Mouse (Mus musculus) heart, postnatal 36 days (tissue): ENCODE results near the gene Zdhhc5. TPM values are rescaled to one million over a fixed set of nuclear protein-coding genes. Genes with fewer than 3 reads are reported as not detected.
"Not testable (repeated sequence)": the region's sequence is repeated elsewhere in the genome, so short reads cannot be mapped to it uniquely, and the experiment has no call there.

Experiments used
- DNase-seq, 2 experiments: peaks; one replicate each; pipeline ENCODE4 v3.0.0; 2021 to 2022
- intact Hi-C: fragments of 180-260 bp; cut with DNase I; formaldehyde crosslinking; loops from one replicate; pipeline ENCODE4 v1.15.1; 2025
- total RNA-seq, 2 experiments: library from RNA; stranded (reverse); gene quantifications; 2 replicates each; pipeline ENCODE4 v1.2.3; 2021

The Zdhhc5 gene
- total RNA-seq, 2 experiments from 2014 or later = 62.4 to 63.4 TPM

GRCm38 (mm10) chr2:84711898-84712297, 3.1 kb downstream of the Zdhhc5 start:
- intact Hi-C loops = loop anchor here (10.0 kb wide), 2 partner anchors 333 to 1067 kb away; partner anchors contain the start of genes Tnks1bp1 and Zc3h15
- no peak for DNase-seq

DNA sequence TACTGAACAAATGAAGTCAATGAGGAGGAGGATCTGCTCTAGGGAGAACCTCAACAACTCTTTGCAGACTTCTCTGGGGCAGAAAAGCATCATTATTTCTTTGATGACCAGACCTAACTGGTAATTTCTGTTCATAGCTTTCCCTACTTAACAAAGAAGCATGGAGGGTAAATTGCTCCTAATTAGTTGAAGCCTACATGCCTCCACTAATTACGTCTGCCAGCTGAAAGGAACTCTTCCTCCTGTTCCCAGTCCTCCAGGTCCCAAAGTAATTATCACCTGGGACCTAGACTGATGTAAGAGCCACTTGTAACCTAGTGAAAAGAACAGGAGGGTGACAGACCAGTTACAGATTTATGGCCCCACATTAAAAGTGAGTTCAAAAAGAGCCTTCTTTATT, 7.5 kb downstream of the Zdhhc5 start:
- DNase-seq = no peak
- intact Hi-C loops = no loop called here

DNA sequence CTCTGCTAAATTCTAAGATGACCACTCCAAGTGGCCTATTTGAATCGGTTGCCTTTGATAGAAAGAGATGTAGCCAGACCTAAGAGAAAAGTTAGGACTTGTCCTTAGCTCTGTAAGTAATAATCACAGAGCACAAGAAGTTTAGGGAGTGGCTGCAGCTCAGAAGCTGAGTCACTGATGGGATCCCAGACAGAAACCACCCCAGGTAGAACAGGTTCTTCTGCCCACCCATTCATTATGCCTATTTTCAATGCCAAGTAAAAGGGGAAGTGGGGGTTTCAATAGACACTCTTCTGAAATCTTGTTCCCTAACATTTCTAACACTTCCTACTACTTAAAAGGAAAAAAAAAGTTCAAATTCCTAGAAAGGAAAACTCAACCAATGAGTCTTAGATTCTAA, 9.7 kb downstream of the Zdhhc5 start:
- DNase-seq = no peak
- intact Hi-C loops = no loop called here

- no peak for DNase-seq
- intact Hi-C loops = no loop called here
Observed at GRCm38 (mm10) chr2:84704329-84704728, 10.7 kb downstream of the Zdhhc5 start.

- intact Hi-C loops = no loop called here
- no peak for DNase-seq
Observed at GRCm38 (mm10) chr2:84703497-84703896, 11.5 kb downstream of the Zdhhc5 start.

DNA sequence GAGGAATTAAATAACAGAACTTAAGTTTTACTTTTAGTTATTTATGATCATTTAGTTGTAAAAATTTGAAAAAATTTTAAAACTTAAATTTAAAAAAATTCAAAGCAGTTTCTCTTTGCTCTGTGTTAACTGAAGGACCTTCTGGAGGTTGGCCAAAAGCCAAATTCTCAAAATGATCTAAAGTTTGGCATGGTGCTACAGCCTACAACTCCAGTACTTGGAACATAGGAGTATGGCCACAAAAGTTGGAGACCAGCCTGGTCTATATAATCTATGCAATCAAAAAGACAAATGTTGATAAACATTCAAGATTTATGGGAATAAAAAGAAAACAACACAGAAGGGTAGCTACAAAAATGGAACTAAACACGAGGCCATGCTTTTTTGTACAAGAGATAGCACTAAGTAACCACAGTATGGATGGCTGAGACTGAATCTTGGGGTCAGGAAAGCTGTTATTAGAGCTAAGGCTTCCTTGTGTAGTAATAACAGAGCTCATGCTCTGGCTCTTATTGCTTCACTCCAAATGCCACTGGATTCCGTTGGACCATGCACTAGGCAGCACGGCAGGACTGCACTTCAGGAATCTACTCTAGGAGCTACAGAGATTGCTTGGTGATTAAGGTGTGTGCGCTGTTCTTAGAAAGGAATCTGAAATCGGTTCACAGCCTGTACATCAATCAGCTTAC, 19.8 kb downstream of the Zdhhc5 start:
- intact Hi-C loops = no loop called here
- no peak for DNase-seq

DNA sequence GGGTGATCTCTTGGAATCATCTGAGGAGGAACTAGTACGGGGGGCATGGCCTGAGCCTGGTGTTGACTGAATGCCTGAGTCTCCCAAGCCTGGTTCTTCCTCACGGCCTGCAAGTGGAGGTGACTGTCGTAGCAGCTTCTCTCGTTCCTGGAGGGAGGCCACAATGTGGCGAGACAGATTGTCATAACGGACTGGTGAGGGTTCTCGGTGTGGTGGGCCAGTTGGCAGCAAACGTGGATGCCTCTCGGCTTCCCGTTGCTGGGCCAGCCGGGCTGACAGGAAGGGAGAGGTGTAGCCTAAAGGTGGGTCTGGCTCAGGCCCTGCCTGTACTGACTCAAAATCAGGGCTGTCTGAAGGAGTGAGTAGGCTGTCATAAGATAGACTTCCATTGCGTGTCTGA, 24.9 kb downstream of the Zdhhc5 start:
- intact Hi-C loops = no loop called here

GRCm38 (mm10) chr2:84688080-84688844, 26.7 kb downstream of the Zdhhc5 start:
- intact Hi-C loops = no loop called here
- no peak for DNase-seq

More for the DNA sequence above, 24.9 kb downstream of the Zdhhc5 start:
- DNase-seq = no peak

DNA sequence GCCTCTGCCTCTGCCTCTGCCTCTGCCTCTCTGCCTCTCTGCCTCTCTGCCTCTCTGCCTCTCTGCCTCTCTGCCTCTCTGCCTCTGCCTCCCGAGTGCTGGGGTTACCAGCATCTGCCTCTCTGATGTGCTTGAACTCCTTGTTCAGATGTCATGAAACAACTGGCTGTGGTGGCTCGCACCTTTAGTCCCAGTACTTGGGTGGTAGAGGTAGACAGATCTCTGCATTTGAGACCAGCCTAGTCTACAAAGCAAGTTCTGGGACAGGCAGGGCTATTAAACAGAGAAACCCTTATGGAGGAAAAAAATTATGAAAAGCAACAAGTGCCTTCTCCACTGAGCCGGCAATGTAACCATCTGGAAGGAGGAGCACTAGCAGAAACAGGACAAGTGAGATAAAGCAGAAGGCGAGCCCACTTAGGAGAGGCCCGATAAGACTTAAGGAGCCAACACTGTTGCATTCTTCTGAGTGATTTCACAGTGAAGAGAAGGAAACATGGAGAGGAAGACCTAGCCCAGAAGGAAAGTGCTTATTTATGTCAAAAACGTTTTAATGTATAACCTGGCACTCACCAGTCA, 32.3 kb downstream of the Zdhhc5 start:
- intact Hi-C loops = no loop called here
- DNase-seq = no peak

DNA sequence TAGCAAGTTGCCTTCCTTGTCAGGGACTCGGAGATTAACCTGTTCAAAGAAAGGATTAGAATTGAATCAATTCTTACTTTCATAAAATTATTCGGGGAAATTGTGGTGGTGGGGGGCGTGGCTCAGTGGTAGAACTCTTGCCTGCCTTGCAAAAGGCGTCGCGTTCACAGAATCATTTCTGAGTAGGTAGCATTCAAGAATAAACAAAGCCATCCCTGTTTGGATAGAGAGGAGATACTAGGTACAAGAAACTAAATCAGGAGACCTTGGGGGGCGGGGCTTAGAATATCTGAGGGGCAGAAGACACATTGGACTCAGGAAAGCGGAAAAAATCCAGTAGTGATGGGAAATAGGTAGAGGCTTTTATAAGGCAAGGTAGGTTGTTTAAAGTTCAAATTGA, 36.0 kb downstream of the Zdhhc5 start, which contains the start of gene Tmx2:
Tmx2 (minus strand) TSS at position 125 of the 400 bp plus-strand sequence.
- intact Hi-C loops = loop anchor here (2.0 to 5.0 kb wide), 2 partner anchors 36 to 118 kb away; partner anchors contain the start of genes Ube2l6 and Zdhhc5
- no peak for DNase-seq

DNA sequence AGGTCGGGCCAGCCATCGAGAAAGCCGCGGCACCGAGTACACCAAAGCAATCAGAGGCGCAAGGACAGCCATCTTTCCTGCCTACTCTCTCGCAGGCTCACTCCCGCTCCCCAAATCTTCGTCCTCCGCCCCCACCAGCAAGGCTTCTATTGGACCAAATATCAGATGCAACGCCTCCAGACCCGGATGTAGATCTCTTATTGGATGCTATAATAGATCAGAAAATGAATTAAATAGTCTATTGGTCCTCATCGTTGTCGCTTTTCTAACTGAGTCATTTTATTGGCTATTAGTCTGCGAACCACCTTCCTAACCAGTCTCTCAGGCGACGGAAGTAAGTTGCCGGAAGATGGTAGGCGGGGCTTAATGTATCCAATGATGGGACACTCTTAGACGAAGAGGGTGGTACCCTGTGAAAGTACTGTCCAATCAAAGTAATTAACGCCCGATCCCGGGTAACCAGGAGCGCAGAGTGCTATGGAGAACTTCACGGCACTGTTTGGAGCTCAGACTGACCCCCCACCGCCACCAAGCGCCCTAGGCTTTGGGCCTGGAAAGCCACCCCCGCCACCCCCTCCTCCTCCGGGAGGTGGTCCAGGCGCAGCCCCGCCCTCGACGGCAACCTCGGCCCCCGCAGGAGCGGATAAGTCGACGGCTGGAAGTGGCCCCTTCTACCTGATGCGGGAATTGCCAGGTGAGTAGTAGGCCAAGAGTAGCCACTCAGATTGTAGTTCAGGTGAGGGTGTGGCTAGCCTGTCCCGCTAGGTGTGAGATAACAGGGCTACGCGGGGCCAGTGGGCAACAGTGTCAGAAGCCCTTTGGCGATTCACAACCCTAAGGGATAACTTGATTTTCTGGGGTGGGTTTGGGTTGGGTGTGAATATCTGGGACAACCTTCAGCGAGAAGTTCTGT, 36.8 kb downstream of the Zdhhc5 start, which contains the start of the genes Gm28635 and Med19:
Gm28635 (minus strand) TSS at position 74 of the 913 bp plus-strand sequence.
Med19 (plus strand) TSS at position 435 of the 913 bp plus-strand sequence.
- intact Hi-C loops = loop anchor here (2.0 to 5.0 kb wide), 2 partner anchors 37 to 119 kb away; partner anchors contain the start of genes Ube2l6 and Zdhhc5
- DNase-seq = peak; percentile 86 to 87

DNA sequence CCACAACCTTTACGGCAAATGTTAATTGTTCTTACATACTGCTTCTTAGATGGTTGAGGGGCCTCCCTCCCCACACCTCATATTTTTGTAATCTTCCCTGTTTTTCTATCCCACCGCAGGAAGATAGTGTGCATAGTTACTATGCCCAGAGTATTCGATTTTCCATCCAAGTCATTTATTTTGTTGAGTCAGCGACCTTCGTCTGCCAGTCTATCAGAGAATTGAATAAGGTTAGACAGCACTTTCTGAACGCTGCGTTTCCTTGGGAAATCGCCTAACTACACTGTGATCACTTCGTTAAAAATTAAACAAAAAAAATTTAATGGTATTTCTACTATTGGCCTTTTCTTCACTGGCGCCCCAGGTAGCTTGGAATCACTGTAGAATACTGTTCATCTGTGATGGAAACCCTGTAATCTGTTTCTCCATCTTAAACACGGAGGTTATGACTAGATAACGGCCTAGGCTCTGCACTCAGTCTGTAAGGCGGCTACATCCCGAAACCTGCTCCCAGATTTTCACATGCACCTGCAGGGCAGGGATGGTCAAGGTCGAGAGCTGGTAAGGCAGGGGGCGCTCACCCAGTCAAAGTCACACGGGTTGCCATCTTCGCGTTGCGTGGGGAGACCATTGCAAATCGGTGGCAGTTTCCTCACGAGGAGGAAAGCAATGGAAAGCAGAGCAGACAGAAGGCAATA, 37.6 kb downstream of the Zdhhc5 start:
- no peak for DNase-seq
- intact Hi-C loops = loop anchor here (5.0 kb wide), 1 partner anchor 120 kb away; the partner anchor contains the start of gene Ube2l6

GRCm38 (mm10) chr2:84671535-84671934, 43.4 kb downstream of the Zdhhc5 start:
- intact Hi-C loops, DNase-seq: not testable (repeated sequence)

- peak; percentile 73 to 75 for DNase-seq
- intact Hi-C loops = no loop called here
Observed at GRCm38 (mm10) chr2:84670569-84670933, 44.4 kb downstream of the Zdhhc5 start, which contains the start of gene Selenoh. Gene Selenoh, minus strand, starts transcription at chr2:84670770.

GRCm38 (mm10) chr2:84669828-84670568, 45.0 kb downstream of the Zdhhc5 start:
- intact Hi-C loops = loop anchor here (10.0 kb wide), 1 partner anchor 185 kb away; no protein-coding TSS in a partner anchor
- peak in 1 of 2 experiments; percentile 15 for DNase-seq

DNA sequence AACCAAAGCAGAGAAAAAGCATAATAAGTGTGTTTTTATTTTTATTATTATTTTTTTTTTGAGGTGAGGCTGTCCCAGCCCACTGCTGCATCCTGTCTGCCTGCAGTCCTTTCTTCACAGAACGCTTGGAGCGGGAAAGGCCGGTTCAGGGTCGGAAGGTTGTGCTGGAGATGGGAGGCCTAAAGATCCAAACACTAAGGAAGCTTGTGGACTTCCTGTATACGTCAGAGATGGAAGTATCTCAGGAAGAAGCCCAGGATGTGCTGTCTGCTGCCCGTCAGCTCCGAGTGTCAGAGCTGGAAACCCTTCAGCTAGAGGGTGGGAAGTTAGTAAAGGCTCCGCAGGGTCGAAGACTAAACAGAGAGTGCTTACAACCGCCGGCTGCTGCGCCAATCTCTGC, 48.9 kb downstream of the Zdhhc5 start:
- intact Hi-C loops = loop anchor here (10.0 kb wide), 1 partner anchor 181 kb away; no protein-coding TSS in a partner anchor

DNA sequence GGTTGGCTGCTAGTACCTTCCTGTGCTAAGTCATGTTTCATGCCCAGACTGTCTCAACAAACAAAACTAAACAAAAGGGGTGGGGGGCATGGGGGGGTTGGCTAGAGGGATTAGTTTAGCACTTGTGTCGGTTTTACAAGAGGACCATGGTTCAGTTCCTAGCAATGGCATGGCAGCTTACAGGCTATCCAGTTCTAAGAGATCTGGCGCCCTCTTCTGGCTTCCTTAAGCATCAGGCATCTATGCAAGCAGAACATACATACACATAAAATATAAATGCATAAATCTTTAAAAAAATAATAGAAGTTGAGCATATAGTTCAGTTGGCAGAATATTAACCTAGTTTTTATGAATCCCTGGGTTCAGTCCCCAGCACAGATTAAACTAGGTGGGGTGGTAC, 52.1 kb downstream of the Zdhhc5 start:
- intact Hi-C loops = loop anchor here (1.0 to 10.0 kb wide), 2 partner anchors 106 to 178 kb away; no protein-coding TSS in a partner anchor
- DNase-seq = peak; percentile 52 to 65

More for the DNA sequence above, 48.9 kb downstream of the Zdhhc5 start:
- DNase-seq = no peak

DNA sequence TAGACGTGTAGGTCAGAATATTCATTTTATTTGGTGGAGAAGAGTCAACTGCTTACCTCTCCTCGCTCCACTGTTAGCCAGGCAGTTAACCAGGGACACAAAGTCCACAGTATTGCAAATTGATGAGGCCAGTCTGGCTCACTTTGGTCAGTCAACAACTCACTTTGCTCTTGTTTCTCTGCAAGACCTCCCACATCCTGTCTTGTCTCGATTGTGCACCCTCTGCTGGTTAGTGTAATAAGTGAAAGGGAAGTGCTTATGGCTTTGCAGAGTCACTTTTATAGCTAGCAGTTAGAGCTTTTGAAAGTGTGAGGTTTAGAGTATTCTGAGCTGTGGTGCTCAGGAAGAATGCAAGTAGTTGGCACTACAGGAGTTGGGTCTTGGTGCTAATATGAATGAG, 54.7 kb downstream of the Zdhhc5 start:
- DNase-seq = peak; percentile 44 to 49
- intact Hi-C loops = loop anchor here (2.0 to 10.0 kb wide), 3 partner anchors 41 to 205 kb away; no protein-coding TSS in a partner anchor
